Mouse (Mus musculus) heart, postnatal 36 days (tissue): ENCODE results near the gene Rbm5. TPM values are rescaled to one million over a fixed set of nuclear protein-coding genes. Genes with fewer than 3 reads are reported as not detected.

Experiments used
- DNase-seq, 2 experiments: peaks; one replicate each; pipeline ENCODE4 v3.0.0; 2021 to 2022
- intact Hi-C: fragments of 180-260 bp; cut with DNase I; formaldehyde crosslinking; loops from one replicate; pipeline ENCODE4 v1.15.1; 2025
- total RNA-seq, 2 experiments: library from RNA; stranded (reverse); gene quantifications; 2 replicates each; pipeline ENCODE4 v1.2.3; 2021

The Rbm5 gene
- total RNA-seq, 2 experiments from 2014 or later: 47.2 to 52.6 TPM

- intact Hi-C loops: loop anchor here (5.0 kb wide), 1 partner anchor 133 kb away; no protein-coding TSS in a partner anchor
- no peak for DNase-seq
These were observed 35.2 kb downstream of the Rbm5 start for GRCm38 (mm10) chr9:107735356-107736184.

DNA sequence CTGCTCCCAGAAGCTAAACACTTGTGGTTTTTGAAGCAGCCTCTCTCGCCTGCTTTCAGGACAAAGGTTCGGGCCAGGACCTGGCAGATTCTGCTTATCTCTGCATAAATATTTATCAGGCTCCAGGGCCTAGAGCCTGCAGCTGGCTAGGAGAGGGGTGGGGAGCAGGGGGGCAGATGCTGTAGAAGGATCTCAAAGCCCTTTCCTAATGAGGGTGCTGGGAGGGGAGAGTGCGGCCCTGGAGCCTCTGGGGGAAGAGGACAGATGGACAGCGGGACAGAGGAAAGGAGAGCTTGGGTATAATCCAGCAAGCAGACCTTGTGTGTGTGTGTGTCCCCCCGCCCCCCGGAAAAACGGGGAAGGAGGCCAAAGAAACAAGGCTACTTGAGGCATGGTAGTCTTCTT lies 36.2 kb downstream of the Rbm5 start:
- DNase-seq: no peak
- intact Hi-C loops: no loop called here

DNA sequence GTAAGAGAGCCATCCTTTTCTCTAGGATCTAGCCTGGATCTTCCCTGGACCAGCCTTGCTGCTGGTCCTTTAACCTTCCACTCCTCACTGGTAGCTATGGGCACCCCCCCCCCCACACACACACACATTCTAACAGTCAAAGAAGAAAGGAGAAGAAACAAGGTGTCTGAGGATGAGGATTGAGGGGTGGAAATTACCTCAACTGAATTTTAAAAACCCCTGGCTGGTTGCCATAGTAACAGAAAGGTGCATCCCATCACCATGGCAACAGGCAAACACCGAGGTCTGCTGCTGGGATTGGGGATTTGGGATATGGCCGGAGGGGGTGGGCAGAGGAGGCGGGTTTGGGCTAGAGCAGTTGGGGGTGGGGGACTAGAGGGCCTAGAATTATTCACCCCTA lies 41.1 kb downstream of the Rbm5 start:
- DNase-seq: no peak
- intact Hi-C loops: no loop called here

- intact Hi-C loops: no loop called here
These were observed 41.7 kb downstream of the Rbm5 start for GRCm38 (mm10) chr9:107728919-107729670.

GRCm38 (mm10) chr9:107727041-107727440 lies 43.8 kb downstream of the Rbm5 start:
- no peak for DNase-seq
- intact Hi-C loops: no loop called here

More at GRCm38 (mm10) chr9:107728919-107729670, 41.7 kb downstream of the Rbm5 start:
- no peak for DNase-seq

DNA sequence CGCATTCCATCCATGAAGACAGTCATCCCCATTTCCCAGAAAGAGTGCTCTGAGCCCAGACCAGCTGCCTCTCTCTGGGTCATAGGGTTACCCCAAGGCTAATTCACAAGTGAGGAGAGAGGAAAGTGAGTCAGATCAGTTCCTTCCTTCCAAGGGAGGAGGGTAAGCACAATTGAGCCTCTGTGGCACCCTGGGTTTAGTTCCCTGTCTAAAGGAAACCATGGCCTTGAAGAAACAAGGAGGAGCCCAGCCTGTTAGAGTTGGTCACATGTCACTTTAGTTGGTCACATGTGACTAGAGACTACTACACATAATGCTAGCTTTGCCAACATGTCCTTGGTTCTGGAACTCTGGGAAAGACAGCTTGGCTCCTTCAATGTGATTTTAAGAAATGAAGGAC lies 46.0 kb downstream of the Rbm5 start:
- intact Hi-C loops: no loop called here

GRCm38 (mm10) chr9:107723794-107724531 lies 46.8 kb downstream of the Rbm5 start:
- intact Hi-C loops: no loop called here
- peak; percentile 54 to 59 for DNase-seq

More for the DNA sequence above, 46.0 kb downstream of the Rbm5 start:
- DNase-seq: no peak

- DNase-seq: no peak
- intact Hi-C loops: no loop called here
These were observed 47.5 kb downstream of the Rbm5 start for GRCm38 (mm10) chr9:107723292-107723691.

DNA sequence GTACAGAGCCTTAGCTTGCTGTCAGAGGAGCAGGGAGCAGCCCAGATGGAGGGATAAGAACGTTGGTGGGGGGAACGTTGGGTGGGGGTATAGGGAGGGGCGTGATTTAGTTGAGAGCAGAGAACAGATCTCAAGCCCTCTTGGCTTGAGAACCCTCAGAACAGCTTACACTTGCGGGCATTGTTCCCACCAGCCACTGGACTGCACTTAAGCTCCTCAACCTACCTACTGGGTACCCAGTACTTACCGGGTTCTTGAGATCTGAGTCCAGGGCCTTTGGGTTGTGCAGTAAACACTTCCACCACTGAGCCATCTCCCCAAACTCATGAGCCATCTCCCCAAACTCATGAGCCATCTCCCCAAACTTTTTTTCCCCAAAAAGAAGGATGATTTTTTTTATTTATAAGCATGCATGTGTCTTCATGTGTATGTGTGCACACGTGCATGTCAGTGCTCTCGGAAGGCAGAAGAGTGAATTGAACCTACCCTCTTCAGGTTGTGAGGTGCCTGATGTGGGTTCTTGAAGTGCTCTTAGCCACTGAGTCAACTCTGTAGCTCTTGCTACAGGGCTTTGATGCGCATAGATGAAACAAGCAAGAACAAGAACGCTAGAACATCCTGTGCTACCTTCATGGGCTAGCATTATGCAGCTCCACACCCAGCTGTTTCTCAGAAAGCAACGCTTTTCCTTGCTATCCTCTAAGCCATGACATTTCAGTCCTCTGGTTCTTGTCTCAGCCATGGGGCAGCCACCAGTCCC lies 51.8 kb downstream of the Rbm5 start:
- no peak for DNase-seq
- intact Hi-C loops: no loop called here

DNA sequence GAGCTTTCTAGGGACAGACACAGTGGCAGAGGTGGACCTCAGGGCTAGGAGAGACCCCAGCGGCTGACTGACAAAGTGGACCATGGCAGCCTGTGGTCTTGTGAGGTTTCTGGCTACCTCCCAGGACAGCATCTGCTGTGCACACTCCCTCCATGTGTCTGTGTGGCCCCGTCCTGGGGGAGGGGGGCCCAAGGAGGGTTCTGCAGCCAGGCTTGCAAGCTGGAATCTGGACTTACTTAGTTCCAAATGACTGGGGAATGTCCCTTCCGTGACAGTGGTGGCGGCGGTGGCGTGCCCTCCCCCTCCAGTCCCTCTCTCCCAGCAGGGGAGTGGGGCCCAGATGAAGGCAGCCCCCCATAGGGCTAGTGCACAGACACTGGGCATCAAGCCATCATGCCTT lies 53.8 kb downstream of the Rbm5 start:
- intact Hi-C loops: no loop called here
- DNase-seq: no peak

- intact Hi-C loops: no loop called here
- no peak for DNase-seq
These were observed 55.2 kb downstream of the Rbm5 start for GRCm38 (mm10) chr9:107715632-107716031.

GRCm38 (mm10) chr9:107714221-107714952 lies 56.4 kb downstream of the Rbm5 start:
- intact Hi-C loops: no loop called here

GRCm38 (mm10) chr9:107709697-107710483 lies 60.9 kb downstream of the Rbm5 start, which contains the start of gene Sema3f:
Sema3f (minus strand) TSS chr9:107710475.
- peak; percentile 78 to 84 for DNase-seq
- intact Hi-C loops: loop anchor here (1.0 to 2.0 kb wide), 2 partner anchors 25 to 28 kb away; no protein-coding TSS in a partner anchor

More at GRCm38 (mm10) chr9:107714221-107714952, 56.4 kb downstream of the Rbm5 start:
- no peak for DNase-seq

DNA sequence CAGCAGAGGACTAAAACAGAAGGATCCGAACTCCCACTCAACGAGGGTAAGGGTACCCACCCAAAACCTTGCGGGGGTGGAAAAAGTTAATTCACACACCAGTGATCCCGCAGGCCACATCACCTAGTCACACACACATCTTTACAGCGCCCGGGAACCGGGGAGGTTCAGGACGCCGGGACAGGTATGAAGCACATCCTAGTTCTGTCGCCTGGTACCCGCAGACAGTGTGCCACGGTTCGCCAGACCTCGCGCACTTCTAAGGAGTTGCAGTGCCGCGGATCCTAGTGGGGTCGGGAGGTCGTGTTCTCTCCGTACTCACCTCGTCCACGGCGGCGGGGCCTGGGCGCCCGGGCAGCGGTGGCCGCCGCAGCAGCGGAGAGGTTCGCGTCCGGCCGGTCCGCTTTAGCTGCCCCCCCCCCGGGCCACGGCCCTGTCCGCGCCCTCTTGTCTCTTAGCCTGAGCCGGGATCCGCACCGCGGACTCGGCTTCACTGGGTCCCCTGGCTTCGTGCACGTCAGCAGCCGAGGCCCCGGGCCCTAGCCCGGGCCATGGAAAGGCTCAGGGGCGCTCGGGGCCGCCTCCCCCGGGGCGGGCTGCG lies 61.6 kb downstream of the Rbm5 start:
- intact Hi-C loops: loop anchor here (2.0 kb wide), 1 partner anchor 24 kb away; no protein-coding TSS in a partner anchor
- DNase-seq: no peak

DNA sequence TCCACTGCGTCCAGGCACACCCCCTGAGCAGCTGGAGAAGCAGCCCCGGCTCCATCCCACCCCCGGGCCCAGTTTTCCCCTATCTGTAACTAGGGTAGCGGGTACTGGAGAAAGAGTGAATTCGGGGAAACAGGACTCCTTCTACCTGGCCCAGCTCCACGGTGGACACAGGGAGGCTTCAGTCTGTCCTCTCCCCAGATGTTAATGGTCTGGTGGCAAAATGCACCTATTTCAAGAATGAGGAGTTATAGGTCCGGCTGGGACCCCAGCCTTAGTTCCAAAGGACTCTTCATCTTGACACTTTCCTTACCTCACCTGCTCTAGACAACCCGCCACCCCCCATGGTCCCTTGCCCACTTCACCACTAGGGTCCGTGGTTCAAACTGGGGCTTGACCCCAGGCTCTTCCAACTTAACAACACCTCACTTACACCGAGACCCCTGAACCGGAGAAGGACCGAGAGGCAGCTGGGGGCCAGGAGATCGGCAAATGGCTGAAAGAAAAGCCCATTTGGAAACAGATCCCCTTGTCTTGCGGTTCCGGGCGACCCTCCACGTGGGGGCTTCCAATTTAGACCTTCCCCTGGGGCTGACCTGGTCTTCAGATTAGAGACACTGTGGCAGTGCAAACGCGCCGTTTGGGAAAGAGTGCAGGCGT lies 62.2 kb downstream of the Rbm5 start:
- DNase-seq: no peak
- intact Hi-C loops: loop anchor here (2.0 kb wide), 1 partner anchor 24 kb away; no protein-coding TSS in a partner anchor

GRCm38 (mm10) chr9:107707701-107708438 lies 62.9 kb downstream of the Rbm5 start:
- intact Hi-C loops: loop anchor here (2.0 kb wide), 1 partner anchor 23 kb away; no protein-coding TSS in a partner anchor
- no peak for DNase-seq

GRCm38 (mm10) chr9:107706781-107707211 lies 64.0 kb downstream of the Rbm5 start:
- DNase-seq: no peak
- intact Hi-C loops: no loop called here
